Mouse (Mus musculus) heart, adult 2 months (tissue): ENCODE results near the gene Tenm4.

Source experiments
- CTCF ChIP-seq: fragments of 200-600 bp; IDR thresholded peaks from 2 replicates; pipeline ENCODE4 v1.8.1; 2022; ENCODE audit warnings: antibody characterized with exemption, mild to moderate bottlenecking, moderate library complexity
- EP300 ChIP-seq: fragments of 200-500 bp; IDR thresholded peaks from 2 replicates; pipeline ENCODE4 v1.6.1; 2011; ENCODE audit warnings: low read depth, low read length, control low read depth; ENCODE audit not compliant: insufficient read depth
- POLR2A ChIP-seq: fragments of 200-500 bp; IDR thresholded peaks from 2 replicates; pipeline ENCODE4 v1.6.1; 2011; ENCODE audit warnings: mild to moderate bottlenecking, low read depth, low read length, control low read depth; ENCODE audit not compliant: insufficient read depth

- TF ChIP-seq POLR2A (no peak), CTCF (no peak), EP300 (no peak)
Observed at GRCm38 (mm10) chr7:96445771-96446170, 274.7 kb downstream of the Tenm4 start.
